Comparison of ENCODE assay signal across 32 mouse cellular contexts in the genomic region with DNA sequence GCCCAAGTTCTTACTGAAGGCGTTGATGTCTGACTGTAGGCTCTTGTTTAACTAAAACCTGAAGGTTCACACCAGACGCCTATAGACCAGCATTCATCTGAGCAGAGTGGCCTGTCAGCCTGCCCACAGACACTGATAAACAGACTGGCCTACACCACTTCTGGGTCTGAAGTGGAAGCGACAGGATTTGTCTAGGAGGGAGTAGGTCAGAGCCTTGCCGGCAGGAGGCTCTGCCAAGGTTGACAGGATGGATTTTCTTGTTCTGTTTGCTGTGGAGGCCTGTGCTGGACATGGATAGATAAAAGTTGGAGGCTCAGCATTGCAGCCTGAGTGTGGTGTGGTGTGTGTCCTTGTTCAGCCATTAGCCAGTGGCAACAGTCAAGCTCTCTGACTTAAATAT. TPM values are rescaled to one million over a fixed set of nuclear protein-coding genes. Genes with fewer than 3 reads are reported as not detected.
A peak's percentile ranks its signal among the peaks of the same experiment; 100 is the strongest.
DNase-seq lines count a peak whose midpoint lies in the region; ATAC-seq lines count a peak whose summit lies in the region.
"Had no signal": no experiment of that assay in that cellular context is flagged by ENCODE, and none has a peak within 500 bp of the region (broad histone marks: within the 10 kb centered on the region; RNA-seq: fewer than 3 reads in every experiment).

No protein-coding gene starts in this region.

- H3K9ac ChIP-seq in liver, embryonic 11.5 days (ENCODE audit: low read depth, low read length), result no peak overlapping the region
- no peak overlapping the region for H3K9ac ChIP-seq in liver, embryonic 12.5 days
- H3K9ac ChIP-seq: embryonic facial prominence, embryonic 13.5 days; forebrain, embryonic 15.5 days; hindbrain, embryonic 12.5 days; intestine, embryonic 15.5 days; limb, embryonic 15.5 days; liver, embryonic 15.5 days; midbrain, embryonic 15.5 days had no signal

- peak; percentile 81 for DNase-seq in heart, embryonic 10.5 days (ENCODE audit: low spot score)
- no peak for DNase-seq in heart, adult 8-10 months (ENCODE audit: low spot score)
- DNase-seq in liver, embryonic 11.5 days (ENCODE audit: low spot score), result peak; percentile 30
- DNase-seq in urinary bladder, adult 2 months (ENCODE audit: low spot score), result peak; percentile 14
- DNase-seq in urinary bladder, postnatal 36 days (ENCODE audit: low spot score in 2 of 2), result no peak
- DNase-seq in adrenal gland, postnatal 36 days, result no peak
- no peak for DNase-seq in cerebellum, adult 18-20 months
- DNase-seq: adrenal gland, postnatal 10 days; cerebellum, adult 11 months; cerebellum, adult 9-11 months; embryo, embryonic 11 days; gastrocnemius, postnatal 25 days; kidney, adult 2 months; kidney, postnatal 36 days; right cerebral cortex, postnatal 4 days; thymus, adult 18-20 months; thymus, postnatal 4 days had no signal

- ATAC-seq in liver, embryonic 11.5 days (replicated peaks; ENCODE audit: low FRiP score), result no peak
- ATAC-seq in liver, embryonic 12.5 days, result no peak
- ATAC-seq: forebrain, embryonic 15.5 days; hindbrain, postnatal 0 days; intestine, embryonic 15.5 days; midbrain, embryonic 15.5 days; Patski had no signal

- H3K4me2 ChIP-seq in liver, embryonic 11.5 days, result no peak overlapping the region
- H3K4me2 ChIP-seq in liver, embryonic 12.5 days, result no peak overlapping the region
- H3K4me2 ChIP-seq: embryonic facial prominence, embryonic 13.5 days; forebrain, embryonic 15.5 days; hindbrain, embryonic 12.5 days; intestine, embryonic 15.5 days; limb, embryonic 15.5 days; liver, embryonic 15.5 days; midbrain, embryonic 15.5 days had no signal

- H3K27me3 ChIP-seq in heart, embryonic 10.5 days (ENCODE audit: insufficient read depth, poor library complexity, severe bottlenecking), result no peaks in the 10 kb centered on the region
- no peaks in the 10 kb centered on the region for H3K27me3 ChIP-seq in liver, embryonic 11.5 days (replicated peaks; ENCODE audit: control insufficient read depth, insufficient read depth, low read length)
- H3K27me3 ChIP-seq in liver, embryonic 12.5 days (replicated peaks), result no peaks in the 10 kb centered on the region
- H3K27me3 ChIP-seq: embryonic facial prominence, embryonic 13.5 days; forebrain, embryonic 15.5 days; hindbrain, embryonic 12.5 days; intestine, embryonic 15.5 days; limb, embryonic 15.5 days; liver, embryonic 15.5 days; midbrain, embryonic 15.5 days; Patski had no signal

- no peaks in the 10 kb centered on the region for H3K36me3 ChIP-seq in heart, embryonic 10.5 days
- H3K36me3 ChIP-seq in liver, embryonic 11.5 days (ENCODE audit: control insufficient read depth, insufficient read depth, low read length), result no peaks in the 10 kb centered on the region
- H3K36me3 ChIP-seq in liver, embryonic 12.5 days, result no peaks in the 10 kb centered on the region
- H3K36me3 ChIP-seq: embryonic facial prominence, embryonic 13.5 days; forebrain, embryonic 10.5 days; forebrain, embryonic 15.5 days; hindbrain, embryonic 12.5 days; intestine, embryonic 15.5 days; limb, embryonic 15.5 days; liver, embryonic 15.5 days; midbrain, embryonic 15.5 days had no signal

- no peak overlapping the region for H3K4me3 ChIP-seq in heart, embryonic 10.5 days
- no peak overlapping the region for H3K4me3 ChIP-seq in liver, embryonic 11.5 days (ENCODE audit: low read depth, low read length)
- H3K4me3 ChIP-seq in liver, embryonic 12.5 days, result no peak overlapping the region
- H3K4me3 ChIP-seq: embryonic facial prominence, embryonic 13.5 days; forebrain, embryonic 10.5 days; forebrain, embryonic 15.5 days; hindbrain, embryonic 12.5 days; intestine, embryonic 15.5 days; layer of hippocampus, adult 2 months; limb, embryonic 15.5 days; liver, embryonic 15.5 days; midbrain, embryonic 15.5 days had no signal

- 32% methylated on average over 4 of the region's 4 CpGs for WGBS in heart, embryonic 10.5 days
- WGBS in liver, embryonic 11.5 days, result 31% methylated on average over 4 of the region's 4 CpGs
- WGBS in liver, embryonic 12.5 days (ENCODE audit: insufficient replicate concordance), result 40% methylated on average over 4 of the region's 4 CpGs

- no peaks in the 10 kb centered on the region for H3K9me3 ChIP-seq in heart, embryonic 10.5 days
- H3K9me3 ChIP-seq in liver, embryonic 11.5 days (ENCODE audit: control insufficient read depth, low read length), result no peaks in the 10 kb centered on the region
- no peaks in the 10 kb centered on the region for H3K9me3 ChIP-seq in liver, embryonic 12.5 days (replicated peaks)
- H3K9me3 ChIP-seq: embryonic facial prominence, embryonic 13.5 days; forebrain, embryonic 10.5 days; forebrain, embryonic 15.5 days; intestine, embryonic 15.5 days; limb, embryonic 15.5 days; liver, embryonic 15.5 days; midbrain, embryonic 15.5 days had no signal

- H3K4me1 ChIP-seq in heart, embryonic 10.5 days, result peaks cover 39% of the 10 kb centered on the region
- peaks cover 14% of the 10 kb centered on the region for H3K4me1 ChIP-seq in liver, embryonic 11.5 days (replicated peaks; ENCODE audit: control insufficient read depth, insufficient read depth, low read length)
- H3K4me1 ChIP-seq in liver, embryonic 12.5 days, result peaks cover 39% of the 10 kb centered on the region

- peak overlapping the region; percentile 33; the same call in 1 of the 2 replicates for H3K27ac ChIP-seq in heart, embryonic 10.5 days
- H3K27ac ChIP-seq in liver, embryonic 11.5 days (ENCODE audit: low read depth, low read length), result no peak overlapping the region
- H3K27ac ChIP-seq in liver, embryonic 12.5 days, result no peak overlapping the region
- H3K27ac ChIP-seq: embryonic facial prominence, embryonic 13.5 days; forebrain, embryonic 10.5 days; forebrain, embryonic 15.5 days; hindbrain, embryonic 12.5 days; hindbrain, postnatal 0 days; intestine, embryonic 15.5 days; layer of hippocampus, adult 2 months; limb, embryonic 15.5 days; liver, embryonic 15.5 days; macrophage; midbrain, embryonic 15.5 days; stomach, postnatal 0 days had no signal

RNA-seq across cellular contexts. Expression of a gene that starts 3.6 kb away (rescaled TPM):
- 5.7 and 6.1 TPM in 2 replicates for polyA plus RNA-seq in heart, embryonic 10.5 days (2016; fragmentation: Nextera tagmentation; extraction: Ambion mirVana)
- total RNA-seq in heart, adult 8-10 months (2022), result 1 to 10 TPM; 4.8 to 6.6 (median 5.6) TPM
- polyA plus RNA-seq in liver, embryonic 11.5 days (2014; fragmentation: Nextera tagmentation; extraction: Ambion mirVana), result 5.9 and 6.5 TPM in 2 replicates
- polyA plus RNA-seq in liver, embryonic 12.5 days (2016; fragmentation: Nextera tagmentation; extraction: Ambion mirVana), result 4.0 and 4.2 TPM in 2 replicates
- 3.4 and 3.9 TPM in 2 replicates for polyA plus RNA-seq in urinary bladder, adult 2 months (2012; rRNA removed)
- 1 to 10 TPM; 2.9 to 4.4 TPM for total RNA-seq in adrenal gland, postnatal 36 days (2021)
- total RNA-seq: MEL had no signal
- polyA plus RNA-seq: Patski had no signal

Comparison
In these comparisons a context has a peak if more than half of its experiments do, and no peak if none do; other contexts are left out.
1. DNase-seq: peak in heart, embryonic 10.5 days (single experiment), liver, embryonic 11.5 days (single experiment) and urinary bladder, adult 2 months (single experiment); none in heart, adult 8-10 months (single experiment), urinary bladder, postnatal 36 days (0 of 2), adrenal gland, postnatal 36 days (0 of 2) and cerebellum, adult 18-20 months (0 of 2).